Mouse (Mus musculus): Measurements from ENCODE around the gene Tmem43. TPM values are rescaled to one million over a fixed set of nuclear protein-coding genes. Genes with fewer than 3 reads are reported as not detected.

The Tmem43 gene
- polyA plus RNA-seq, 1 experiment from 2014 or later, result 40.5 TPM

GRCm38 (mm10) chr6:91527227-91527860, 53.8 kb downstream of the Tmem43 start:
- Histone ChIP-seq H3K9me3 (no peaks in the 10 kb centered on the region), H3K9ac (no peak overlapping the region), H3K4me1 (replicated peaks) (peaks cover 9% of the 10 kb centered on the region; the same call in 1 of the 2 replicates), H3K4me3 (replicated peaks) (no peak overlapping the region), H3K27me3 (replicated peaks) (no peaks in the 10 kb centered on the region), H3K36me3 (peaks cover 13% of the 10 kb centered on the region; the same call in 1 of the 2 replicates), H3K27ac (no peak overlapping the region), H3K4me2 (replicated peaks) (no peak overlapping the region)
- peak; percentile 62; the same call in 1 of the 2 replicates for ATAC-seq
- 41% methylated on average over 5 of the region's 5 CpGs for WGBS

DNA sequence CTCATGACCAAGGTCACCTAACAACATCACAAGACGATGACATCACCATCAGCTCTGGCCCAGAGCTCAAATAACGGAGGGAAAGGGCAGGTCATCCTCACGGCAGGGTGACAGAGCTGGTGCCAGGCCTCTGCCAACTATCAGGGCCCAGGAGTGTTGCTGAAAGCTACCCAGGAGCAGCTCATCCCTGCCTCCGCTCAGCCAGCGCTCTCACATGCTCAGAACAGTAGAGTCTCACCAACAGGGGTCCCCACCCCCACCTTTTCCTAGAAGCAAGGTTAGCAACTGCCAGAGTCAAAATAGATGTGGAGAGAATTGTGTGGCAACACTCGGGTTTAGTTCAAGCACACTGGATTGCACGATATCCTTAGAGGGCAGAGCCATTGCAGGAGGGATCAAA, 54.8 kb downstream of the Tmem43 start:
- Histone ChIP-seq H3K9me3 (no peaks in the 10 kb centered on the region), H3K4me3 (replicated peaks) (no peak overlapping the region)
- 74% methylated on average over 7 of the region's 7 CpGs for WGBS

GRCm38 (mm10) chr6:91530673-91531072, 57.2 kb downstream of the Tmem43 start:
- no peak overlapping the region for H3K4me3 ChIP-seq (replicated peaks)
- no peak overlapping the region for H3K27ac ChIP-seq
- 90% methylated on average over 8 of the region's 8 CpGs for WGBS
- no peaks in the 10 kb centered on the region for H3K27me3 ChIP-seq (replicated peaks)
- ATAC-seq, result no peak
- H3K9me3 ChIP-seq, result no peaks in the 10 kb centered on the region
- H3K36me3 ChIP-seq, result no peaks in the 10 kb centered on the region
- H3K9ac ChIP-seq, result no peak overlapping the region
- peaks cover 26% of the 10 kb centered on the region for H3K4me1 ChIP-seq (replicated peaks)
- no peak overlapping the region for H3K4me2 ChIP-seq (replicated peaks)

More for the DNA sequence above, 54.8 kb downstream of the Tmem43 start:
- Histone ChIP-seq H3K27ac (no peak overlapping the region), H3K9ac (no peak overlapping the region), H3K4me1 (replicated peaks) (peaks cover 15% of the 10 kb centered on the region), H3K4me2 (replicated peaks) (no peak overlapping the region), H3K36me3 (peaks cover 6% of the 10 kb centered on the region; the same call in 1 of the 2 replicates), H3K27me3 (replicated peaks) (no peaks in the 10 kb centered on the region)
- ATAC-seq, result no peak

GRCm38 (mm10) chr6:91531276-91531675, 57.8 kb downstream of the Tmem43 start:
- Histone ChIP-seq H3K9ac (no peak overlapping the region), H3K9me3 (no peaks in the 10 kb centered on the region), H3K4me1 (replicated peaks) (peaks cover 26% of the 10 kb centered on the region), H3K27me3 (replicated peaks) (no peaks in the 10 kb centered on the region), H3K27ac (no peak overlapping the region), H3K36me3 (no peaks in the 10 kb centered on the region), H3K4me2 (replicated peaks) (no peak overlapping the region), H3K4me3 (replicated peaks) (no peak overlapping the region)
- 66% methylated on average over 6 of the region's 6 CpGs for WGBS
- no peak for ATAC-seq

GRCm38 (mm10) chr6:91532661-91533060, 59.2 kb downstream of the Tmem43 start:
- H3K27ac ChIP-seq, result no peak overlapping the region
- 22% methylated on average over 6 of the region's 6 CpGs for WGBS
- H3K36me3 ChIP-seq, result no peaks in the 10 kb centered on the region
- no peak overlapping the region for H3K9ac ChIP-seq
- no peak for ATAC-seq
- H3K4me1 ChIP-seq (replicated peaks), result peaks cover 26% of the 10 kb centered on the region
- H3K27me3 ChIP-seq (replicated peaks), result no peaks in the 10 kb centered on the region
- H3K9me3 ChIP-seq, result no peaks in the 10 kb centered on the region
- H3K4me2 ChIP-seq (replicated peaks), result no peak overlapping the region
- no peak overlapping the region for H3K4me3 ChIP-seq (replicated peaks)

DNA sequence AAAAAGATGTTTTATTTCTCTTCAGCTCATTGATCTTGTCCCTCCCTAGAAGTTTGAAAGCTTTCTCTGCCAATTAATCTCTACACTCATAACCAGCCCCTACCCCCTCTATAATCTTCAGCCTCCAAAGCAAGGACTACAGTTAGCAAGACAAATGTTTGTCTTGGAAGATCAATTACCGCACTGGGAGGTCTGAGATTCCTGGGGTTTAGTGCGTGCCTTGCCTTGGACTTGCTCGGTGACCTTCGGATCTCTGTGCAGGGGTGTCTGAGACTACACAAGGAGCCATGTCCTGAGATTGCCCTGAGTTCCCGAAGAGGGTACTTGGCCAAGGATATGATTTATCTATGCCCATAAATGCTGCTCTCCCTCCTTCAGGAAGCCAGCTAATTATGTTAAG, 59.9 kb downstream of the Tmem43 start:
- Histone ChIP-seq H3K9ac (no peak overlapping the region), H3K4me2 (replicated peaks) (peak overlapping the region; percentile 31; the same call in 1 of the 2 replicates), H3K4me1 (replicated peaks) (peaks cover 26% of the 10 kb centered on the region), H3K27me3 (replicated peaks) (no peaks in the 10 kb centered on the region), H3K36me3 (no peaks in the 10 kb centered on the region), H3K27ac (no peak overlapping the region), H3K9me3 (no peaks in the 10 kb centered on the region), H3K4me3 (replicated peaks) (no peak overlapping the region)
- WGBS, result 7% methylated on average over 5 of the region's 5 CpGs
- peak; percentile 43; the same call in 1 of the 2 replicates for ATAC-seq

GRCm38 (mm10) chr6:91533771-91534170, 60.3 kb downstream of the Tmem43 start:
- no peak overlapping the region for H3K27ac ChIP-seq
- peak overlapping the region; percentile 31; the same call in 1 of the 2 replicates for H3K4me2 ChIP-seq (replicated peaks)
- H3K9me3 ChIP-seq, result no peaks in the 10 kb centered on the region
- 15% methylated on average over 2 of the region's 2 CpGs for WGBS
- H3K36me3 ChIP-seq, result no peaks in the 10 kb centered on the region
- no peak overlapping the region for H3K9ac ChIP-seq
- no peaks in the 10 kb centered on the region for H3K27me3 ChIP-seq (replicated peaks)
- peaks cover 26% of the 10 kb centered on the region for H3K4me1 ChIP-seq (replicated peaks)
- H3K4me3 ChIP-seq (replicated peaks), result no peak overlapping the region
- no peak for ATAC-seq

- no peak overlapping the region for H3K27ac ChIP-seq
- no peak overlapping the region for H3K4me2 ChIP-seq (replicated peaks)
- no peaks in the 10 kb centered on the region for H3K36me3 ChIP-seq
- 70% methylated on average over 4 of the region's 4 CpGs for WGBS
- no peak overlapping the region for H3K4me3 ChIP-seq (replicated peaks)
- H3K4me1 ChIP-seq (replicated peaks), result peaks cover 26% of the 10 kb centered on the region
- no peaks in the 10 kb centered on the region for H3K27me3 ChIP-seq (replicated peaks)
- ATAC-seq, result no peak
- H3K9me3 ChIP-seq, result no peaks in the 10 kb centered on the region
- no peak overlapping the region for H3K9ac ChIP-seq
Measured at GRCm38 (mm10) chr6:91534268-91534667, 60.8 kb downstream of the Tmem43 start.

DNA sequence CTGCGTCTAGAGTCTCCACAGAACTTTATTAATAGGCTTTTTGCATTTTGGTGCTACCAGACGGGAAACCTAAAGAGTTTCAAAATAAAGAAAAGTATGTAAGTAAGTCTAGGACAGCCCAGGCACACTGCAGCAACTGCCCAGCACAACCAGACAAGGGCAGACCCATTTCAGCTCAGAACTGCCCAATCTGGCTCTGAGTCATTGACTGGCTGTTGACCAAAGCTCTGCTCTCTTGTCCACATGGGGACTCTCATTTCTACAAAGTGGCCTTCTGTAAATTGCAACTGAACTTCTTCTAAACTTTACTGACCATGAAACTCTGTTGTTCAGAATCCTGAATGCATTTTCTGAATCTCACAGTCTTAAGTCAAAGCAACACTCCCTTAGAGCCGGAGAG, 61.7 kb downstream of the Tmem43 start:
- H3K4me2 ChIP-seq (replicated peaks), result no peak overlapping the region
- H3K4me1 ChIP-seq (replicated peaks), result peaks cover 26% of the 10 kb centered on the region
- H3K9me3 ChIP-seq, result no peaks in the 10 kb centered on the region
- no peaks in the 10 kb centered on the region for H3K27me3 ChIP-seq (replicated peaks)
- 83% methylated on average over 3 of the region's 3 CpGs for WGBS
- no peaks in the 10 kb centered on the region for H3K36me3 ChIP-seq
- no peak overlapping the region for H3K9ac ChIP-seq
- no peak overlapping the region for H3K4me3 ChIP-seq (replicated peaks)
- peak overlapping the region; percentile 3; the same call in 1 of the 2 replicates for H3K27ac ChIP-seq
- no peak for ATAC-seq

- no peaks in the 10 kb centered on the region for H3K36me3 ChIP-seq
- H3K4me3 ChIP-seq (replicated peaks), result no peak overlapping the region
- peak; percentile 87 for ATAC-seq
- 62% methylated on average over 11 of the region's 11 CpGs for WGBS
- H3K27me3 ChIP-seq (replicated peaks), result no peaks in the 10 kb centered on the region
- peak overlapping the region; percentile 51 for H3K27ac ChIP-seq
- peaks cover 24% of the 10 kb centered on the region for H3K4me1 ChIP-seq (replicated peaks)
- H3K4me2 ChIP-seq (replicated peaks), result no peak overlapping the region
- H3K9me3 ChIP-seq, result no peaks in the 10 kb centered on the region
- no peak overlapping the region for H3K9ac ChIP-seq
Measured at GRCm38 (mm10) chr6:91536047-91536765, 62.7 kb downstream of the Tmem43 start.

Measured in intestine, embryonic 15.5 days (tissue).